Mouse (Mus musculus) heart, postnatal 0 days (tissue): ENCODE measurements at regions not wholly inside any gene's neighbourhood (a gene's known extent, or its start where the extent isn't known, plus 50 kb on each side); places are given as distances from the start of the nearest gene placed in this dataset.
A peak's percentile ranks its signal among the peaks of the same experiment; 100 is the strongest.

Experiments used
- ATAC-seq: fragments of 200-750 bp; cut with Nextera tagmentation; 2 replicates; pipeline ENCODE4 v1.8.0; 2017; ENCODE audit warnings: low read depth, moderate number of reproducible peaks, moderate library complexity; ENCODE audit not compliant: insufficient read depth
- DNase-seq: peaks from one replicate; pipeline ENCODE4 v3.0.0-alpha.2; 2016; ENCODE audit warnings: low spot score
- H3K27ac ChIP-seq: fragments of 300-500 bp; sonication (generic); 2 replicates; pipeline ENCODE4 v1.5.1; 2014; ENCODE audit warnings: low read depth, mild to moderate bottlenecking
- H3K27me3 ChIP-seq: fragments of 300-500 bp; sonication (generic); 2 replicates; pipeline ENCODE4 v1.6.1; 2014; ENCODE audit warnings: low read length, mixed read lengths; ENCODE audit not compliant: control insufficient read depth, insufficient read depth
- H3K36me3 ChIP-seq: fragments of 300-500 bp; sonication (generic); replicated peaks from 2 replicates; pipeline ENCODE4 v1.6.1; 2014; ENCODE audit warnings: low read length, mixed read lengths; ENCODE audit not compliant: control insufficient read depth, insufficient read depth
- H3K4me1 ChIP-seq: fragments of 300-500 bp; sonication (generic); 2 replicates; pipeline ENCODE4 v1.6.1; 2014; ENCODE audit warnings: antibody characterized with exemption; ENCODE audit not compliant: control insufficient read depth, insufficient read depth
- H3K4me2 ChIP-seq: fragments of 300-500 bp; sonication (generic); 2 replicates; pipeline ENCODE4 v1.6.1; 2014; ENCODE audit warnings: low read depth, mild to moderate bottlenecking, low read length, moderate library complexity
- H3K4me3 ChIP-seq: fragments of 300-500 bp; sonication (generic); 2 replicates; pipeline ENCODE4 v1.5.1; 2014; ENCODE audit warnings: low read depth, low read length
- H3K9ac ChIP-seq: fragments of 300-500 bp; sonication (generic); replicated peaks from 2 replicates; pipeline ENCODE4 v1.6.1; 2014; ENCODE audit warnings: low read depth, low read length, mixed read lengths
- H3K9me3 ChIP-seq: fragments of 300-500 bp; sonication (generic); replicated peaks from 2 replicates; pipeline ENCODE4 v1.6.1; 2016; ENCODE audit warnings: low read length; ENCODE audit not compliant: control insufficient read depth
- CTCF ChIP-seq: IDR thresholded peaks from 2 replicates; pipeline ENCODE4 v1.5.1; 2016; ENCODE audit warnings: antibody characterized with exemption, control low read depth, low read depth
- EP300 ChIP-seq: IDR thresholded peaks from 2 replicates; pipeline ENCODE4 v1.6.1; 2016; ENCODE audit warnings: antibody characterized with exemption, low read depth
- WGBS: fragments of 180-500 bp; shearing (Covaris S2); extraction: QIAGEN DNeasy Blood & Tissue Kit; methylation state at CpG from one replicate; pipeline ENCODE4 v1.1.7; 2014; 5-methylcytosine and 5-hydroxymethylcytosine counted together

DNA sequence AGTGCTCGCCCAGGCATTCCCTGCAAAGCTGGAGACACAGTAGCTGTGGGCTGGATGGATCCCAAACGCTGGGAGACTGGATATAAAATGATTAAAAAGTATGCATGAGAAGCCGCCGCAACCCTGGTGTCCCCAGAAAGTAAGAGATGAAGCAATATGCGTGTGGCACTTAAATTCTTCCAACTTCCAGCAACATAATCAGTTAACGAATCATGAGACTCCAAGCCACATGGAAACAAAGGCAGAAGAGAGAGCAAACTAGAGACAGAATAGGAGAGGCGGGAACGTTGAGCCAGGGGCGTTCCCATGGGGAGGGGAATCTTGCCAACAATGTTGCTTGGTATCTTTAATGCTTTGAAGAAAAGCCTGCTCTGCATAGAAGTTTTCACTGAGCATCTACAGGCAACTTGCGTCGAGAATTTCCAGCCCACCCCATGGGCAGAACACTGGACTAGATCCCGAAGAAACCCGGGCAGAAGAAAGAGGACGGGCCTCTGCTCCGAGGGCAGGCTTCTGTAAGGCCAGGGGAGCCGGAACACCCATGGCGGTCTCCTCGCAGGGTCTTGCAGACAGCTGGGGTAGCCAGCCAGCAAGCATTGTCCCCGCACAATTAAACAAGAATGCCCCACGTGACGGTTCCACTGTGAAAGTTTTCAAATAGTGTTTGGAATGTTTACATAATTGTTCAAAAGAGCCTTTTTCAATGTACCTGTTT, 333.7 kb downstream of the 3100002H09Rik start:
- no peak for TF ChIP-seq EP300
- Histone ChIP-seq H3K36me3 (no peaks in the 10 kb centered on the region), H3K4me2 (peak overlapping the region; percentile 76), H3K4me1 (no peaks in the 10 kb centered on the region; the same call in 1 of the 2 replicates), H3K27me3 (peaks cover 11% of the 10 kb centered on the region; the same call in 1 of the 2 replicates), H3K4me3 (peak overlapping the region; percentile 47), H3K9me3 (no peaks in the 10 kb centered on the region), H3K27ac (no peak overlapping the region), H3K9ac (0 out of 2 replicates have a peak overlapping the region, but pooled peaks have one; percentile 48)
- WGBS = 9% methylated on average over 21 of the region's 21 CpGs
- ATAC-seq = no peak
- DNase-seq = no peak

DNA sequence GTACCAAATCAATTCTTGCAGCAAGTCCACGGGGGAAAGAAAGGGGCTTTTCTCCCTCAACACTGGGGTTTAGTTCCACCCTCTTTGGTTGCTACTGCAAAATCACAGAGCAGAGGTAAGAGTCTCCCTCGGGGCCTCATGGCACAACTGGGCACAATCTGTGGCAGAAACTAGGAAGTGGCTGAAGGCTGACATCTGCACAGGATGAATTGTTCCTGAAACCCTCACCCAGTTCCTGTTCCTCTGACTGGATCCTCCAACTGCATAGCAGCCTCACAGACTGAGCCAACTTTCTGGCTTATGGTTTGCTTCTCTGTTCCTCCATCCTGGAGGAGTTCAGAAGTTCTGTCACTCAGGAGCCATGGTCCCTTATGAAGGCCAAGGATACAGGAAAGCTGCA, 338.6 kb downstream of the 3100002H09Rik start:
- Histone ChIP-seq H3K4me1 (no peaks in the 10 kb centered on the region; the same call in 1 of the 2 replicates), H3K36me3 (no peaks in the 10 kb centered on the region), H3K27ac (no peak overlapping the region), H3K4me3 (no peak overlapping the region), H3K4me2 (no peak overlapping the region), H3K9me3 (no peaks in the 10 kb centered on the region), H3K27me3 (peaks cover 11% of the 10 kb centered on the region; the same call in 1 of the 2 replicates), H3K9ac (no peak overlapping the region)
- ATAC-seq (no peak), DNase-seq (no peak)
- 47% methylated on average over 2 of the region's 2 CpGs for WGBS
- TF ChIP-seq EP300 (no peak), CTCF (no peak)

- TF ChIP-seq EP300 = no peak
- TF ChIP-seq CTCF = no peak
- Histone ChIP-seq H3K9ac (no peak overlapping the region), H3K36me3 (no peaks in the 10 kb centered on the region), H3K4me3 (no peak overlapping the region), H3K4me1 (peaks cover 5% of the 10 kb centered on the region; the same call in 1 of the 2 replicates), H3K9me3 (no peaks in the 10 kb centered on the region), H3K27me3 (0 out of 2 replicates have a peak, but pooled peaks cover 2% of the 10 kb centered on the region), H3K4me2 (no peak overlapping the region), H3K27ac (no peak overlapping the region)
- 48% methylated on average over 4 of the region's 4 CpGs for WGBS
- DNase-seq (no peak), ATAC-seq (no peak)
Observed at GRCm38 (mm10) chr4:124268404-124268803, 342.2 kb downstream of the 3100002H09Rik start.

GRCm38 (mm10) chr4:124266573-124266972, 344.0 kb downstream of the 3100002H09Rik start:
- no peaks in the 10 kb centered on the region for H3K27me3 ChIP-seq
- no peak for TF ChIP-seq CTCF
- TF ChIP-seq EP300 = no peak
- no peak overlapping the region for H3K27ac ChIP-seq
- WGBS = 26% methylated on average over 4 of the region's 4 CpGs
- no peak for ATAC-seq
- DNase-seq = no peak
- no peak overlapping the region for H3K9ac ChIP-seq
- H3K4me1 ChIP-seq = peaks cover 5% of the 10 kb centered on the region; the same call in 1 of the 2 replicates
- no peak overlapping the region for H3K4me2 ChIP-seq
- no peak overlapping the region for H3K4me3 ChIP-seq
- no peaks in the 10 kb centered on the region for H3K9me3 ChIP-seq
- H3K36me3 ChIP-seq = no peaks in the 10 kb centered on the region

GRCm38 (mm10) chr4:124265527-124265926, 345.1 kb downstream of the 3100002H09Rik start:
- no peak overlapping the region for H3K4me2 ChIP-seq
- peaks cover 5% of the 10 kb centered on the region; the same call in 1 of the 2 replicates for H3K4me1 ChIP-seq
- H3K4me3 ChIP-seq = no peak overlapping the region
- H3K27me3 ChIP-seq = no peaks in the 10 kb centered on the region
- H3K36me3 ChIP-seq = no peaks in the 10 kb centered on the region
- ATAC-seq = no peak
- no peak overlapping the region for H3K9ac ChIP-seq
- H3K27ac ChIP-seq = no peak overlapping the region
- no peak for DNase-seq
- TF ChIP-seq CTCF = no peak
- no peak for TF ChIP-seq EP300
- WGBS = 78% methylated on average over 15 of the region's 15 CpGs
- H3K9me3 ChIP-seq = no peaks in the 10 kb centered on the region
